Mouse (Mus musculus) embryo, embryonic 11 days (tissue): ENCODE results near the gene Map2k7.

Experiments used
- DNase-seq: peaks from one replicate; pipeline ENCODE4 v3.0.0-alpha.2; 2015

The Map2k7 gene

DNA sequence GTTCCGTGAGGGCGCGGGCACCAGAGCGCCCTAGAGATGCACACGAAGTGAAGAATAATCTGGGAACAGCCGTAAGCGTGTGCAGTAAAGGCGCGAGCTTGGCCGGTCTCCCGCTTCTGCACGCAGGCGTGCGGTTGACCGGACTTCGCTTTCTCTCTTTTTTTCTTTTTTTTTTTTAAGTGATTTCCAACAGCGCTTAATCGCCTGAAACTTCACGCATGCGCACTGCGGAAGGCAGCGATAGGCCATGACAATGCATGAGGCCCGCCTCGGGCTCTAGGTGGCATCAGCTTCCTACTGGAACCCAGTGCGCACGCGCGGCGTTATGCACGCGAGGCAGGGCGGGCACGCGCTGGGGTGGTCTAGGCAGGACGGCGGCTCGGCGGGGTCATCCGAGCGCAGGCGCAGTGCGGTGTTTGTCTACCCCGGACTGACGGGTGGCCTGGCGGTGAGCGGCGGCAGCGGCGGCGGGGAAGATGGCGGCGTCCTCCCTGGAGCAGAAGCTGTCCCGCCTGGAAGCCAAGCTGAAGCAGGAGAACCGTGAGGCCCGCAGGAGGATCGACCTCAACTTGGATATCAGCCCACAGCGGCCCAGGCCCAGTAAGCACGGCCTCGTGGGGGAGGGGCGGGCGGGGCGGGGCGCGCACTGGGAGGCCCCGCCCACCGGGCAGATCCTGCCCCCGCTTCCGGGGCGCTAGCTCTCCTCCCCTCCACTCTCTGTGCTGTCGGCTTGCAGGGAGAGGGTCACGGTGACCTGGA, at the start of gene Map2k7, which contains the start of gene Gm49320:
TSS of gene Map2k7 (plus strand) at position 307 of the 759 bp plus-strand sequence.
TSS of gene Gm49320 (plus strand) at position 432 of the 759 bp plus-strand sequence.
- DNase-seq = peak; percentile 100

- no peak for DNase-seq
Measured at GRCm38 (mm10) chr8:4189031-4189722, 49.4 kb upstream of the Map2k7 start.

DNA sequence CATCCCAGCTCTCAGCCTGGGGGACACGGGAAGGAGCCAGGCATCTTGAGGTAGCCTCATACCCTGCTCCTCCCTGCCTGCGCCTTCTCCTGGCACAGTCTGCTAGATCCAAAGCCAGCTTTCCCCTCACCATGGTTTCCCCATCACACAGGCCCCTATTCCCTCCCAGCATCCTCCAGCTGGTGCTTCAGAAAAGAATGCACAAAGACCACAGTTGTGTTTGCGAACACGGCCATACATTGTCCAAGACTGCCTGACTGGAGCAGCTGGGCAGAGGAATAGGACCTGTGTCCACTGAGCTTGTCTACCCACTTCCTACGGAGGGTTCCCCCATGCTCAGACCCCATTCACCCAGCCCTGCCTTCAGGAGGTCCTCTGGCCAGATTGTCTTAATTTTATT, 46.2 kb upstream of the Map2k7 start:
- DNase-seq = peak; percentile 7

GRCm38 (mm10) chr8:4192807-4193587, 45.5 kb upstream of the Map2k7 start:
- peak; percentile 91 for DNase-seq

- no peak for DNase-seq
Measured at GRCm38 (mm10) chr8:4193588-4193894, 45.0 kb upstream of the Map2k7 start.

DNA sequence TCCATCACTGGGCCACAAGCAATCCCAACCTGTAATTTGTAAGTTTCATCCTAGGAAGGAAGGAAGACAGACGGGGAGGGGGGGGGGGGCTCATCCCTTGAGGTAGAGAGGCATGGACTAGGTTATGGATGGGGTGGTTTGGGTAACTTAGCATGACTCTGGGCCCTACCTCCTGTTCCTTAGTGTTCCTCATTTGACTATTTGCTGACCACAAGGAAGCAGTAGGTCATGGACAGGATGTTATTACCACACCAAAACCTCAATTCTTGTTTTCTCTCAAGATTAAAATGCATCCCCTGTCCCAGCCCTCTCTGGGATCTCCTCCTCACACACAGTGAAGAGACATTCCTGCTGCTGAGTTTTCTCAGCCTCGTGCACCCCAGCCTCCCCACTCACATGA, 37.2 kb upstream of the Map2k7 start:
- DNase-seq = no peak

GRCm38 (mm10) chr8:4205246-4206123, 33.1 kb upstream of the Map2k7 start:
- peak; percentile 18 for DNase-seq

DNA sequence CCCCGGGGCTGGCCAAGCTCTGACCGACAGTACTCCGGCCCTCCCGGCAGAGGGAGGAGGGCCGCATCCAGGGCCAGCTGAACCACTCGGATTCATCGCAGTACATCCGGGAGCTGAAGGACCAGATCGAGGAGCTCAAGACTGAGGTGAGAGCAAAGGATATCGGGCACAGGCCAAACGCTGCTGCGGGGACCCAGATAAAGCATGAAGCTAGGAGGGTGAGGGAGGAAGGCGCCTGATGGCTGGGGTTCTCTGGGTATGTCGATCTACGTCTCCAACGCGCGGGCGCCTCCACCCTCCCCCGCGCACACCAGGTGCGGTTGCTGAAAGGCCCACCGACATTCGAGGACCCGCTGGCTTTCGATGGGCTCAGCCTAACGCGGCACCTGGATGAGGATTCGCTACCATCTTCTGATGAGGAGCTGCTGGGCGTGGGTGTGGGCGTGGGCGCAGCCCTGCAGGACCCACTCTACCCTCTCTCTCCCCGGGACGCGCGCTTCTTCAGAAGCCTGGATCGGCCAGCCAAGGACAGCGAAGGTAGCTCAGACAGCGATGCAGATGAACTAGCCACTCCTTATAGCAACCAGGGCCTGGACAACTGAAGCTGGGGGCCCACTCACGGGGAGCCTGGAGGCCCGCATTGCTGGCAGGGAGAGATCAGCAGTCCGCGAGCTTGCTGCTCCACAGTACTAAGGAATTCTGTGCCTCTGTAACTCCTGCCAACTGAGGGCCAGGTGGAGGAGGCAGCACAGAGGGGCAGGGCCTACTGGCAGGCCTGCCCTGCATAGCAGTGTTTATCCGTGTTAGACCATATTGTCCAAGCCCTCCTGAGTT, 32.1 kb upstream of the Map2k7 start:
- peak; percentile 29 for DNase-seq

DNA sequence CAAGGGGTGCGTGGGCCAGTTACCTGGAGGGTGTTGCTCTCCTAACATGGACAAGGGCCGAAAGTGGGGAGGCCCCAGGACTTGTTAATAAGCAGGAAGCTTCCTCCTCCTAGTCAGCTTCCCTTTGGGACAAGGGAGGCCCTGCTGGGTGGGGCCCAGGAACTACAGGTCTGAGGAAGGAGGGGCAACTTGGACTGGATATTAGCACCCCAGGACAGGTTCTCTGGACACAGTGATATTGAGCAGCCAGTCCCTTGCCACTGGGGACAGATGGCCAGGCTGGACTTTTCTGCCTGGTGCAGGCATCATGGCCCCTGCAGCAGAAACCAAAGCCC, 31.6 kb upstream of the Map2k7 start:
- no peak for DNase-seq

- no peak for DNase-seq
Measured at GRCm38 (mm10) chr8:4211097-4211496, 27.4 kb upstream of the Map2k7 start.

- DNase-seq = peak; percentile 39
Measured at GRCm38 (mm10) chr8:4212809-4213209, 25.7 kb upstream of the Map2k7 start.

- DNase-seq = peak; percentile 63
Measured at GRCm38 (mm10) chr8:4213210-4214005, 25.1 kb upstream of the Map2k7 start.

GRCm38 (mm10) chr8:4214006-4214980, 24.2 kb upstream of the Map2k7 start:
- DNase-seq = peak; percentile 68

DNA sequence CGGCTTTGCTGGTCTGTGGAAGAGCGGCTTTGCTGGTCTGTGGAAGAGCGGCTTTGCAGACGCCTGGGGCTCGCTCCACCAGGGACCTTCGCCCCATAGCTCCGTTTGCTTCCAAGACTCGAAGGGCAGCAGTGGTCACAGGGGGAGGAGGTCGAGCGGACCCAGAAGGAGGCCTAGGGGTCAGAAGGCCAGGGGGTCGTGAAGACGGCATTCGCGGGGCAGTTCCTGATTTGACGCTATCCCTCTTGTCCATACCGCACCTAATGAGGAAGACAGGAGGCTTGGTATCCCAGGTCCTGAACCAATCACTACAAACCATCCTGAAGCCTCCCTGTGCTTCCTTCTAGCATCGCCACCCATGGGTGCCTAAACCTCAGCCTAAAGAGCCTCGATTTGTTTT, 22.2 kb upstream of the Map2k7 start:
- DNase-seq = peak; percentile 15

DNA sequence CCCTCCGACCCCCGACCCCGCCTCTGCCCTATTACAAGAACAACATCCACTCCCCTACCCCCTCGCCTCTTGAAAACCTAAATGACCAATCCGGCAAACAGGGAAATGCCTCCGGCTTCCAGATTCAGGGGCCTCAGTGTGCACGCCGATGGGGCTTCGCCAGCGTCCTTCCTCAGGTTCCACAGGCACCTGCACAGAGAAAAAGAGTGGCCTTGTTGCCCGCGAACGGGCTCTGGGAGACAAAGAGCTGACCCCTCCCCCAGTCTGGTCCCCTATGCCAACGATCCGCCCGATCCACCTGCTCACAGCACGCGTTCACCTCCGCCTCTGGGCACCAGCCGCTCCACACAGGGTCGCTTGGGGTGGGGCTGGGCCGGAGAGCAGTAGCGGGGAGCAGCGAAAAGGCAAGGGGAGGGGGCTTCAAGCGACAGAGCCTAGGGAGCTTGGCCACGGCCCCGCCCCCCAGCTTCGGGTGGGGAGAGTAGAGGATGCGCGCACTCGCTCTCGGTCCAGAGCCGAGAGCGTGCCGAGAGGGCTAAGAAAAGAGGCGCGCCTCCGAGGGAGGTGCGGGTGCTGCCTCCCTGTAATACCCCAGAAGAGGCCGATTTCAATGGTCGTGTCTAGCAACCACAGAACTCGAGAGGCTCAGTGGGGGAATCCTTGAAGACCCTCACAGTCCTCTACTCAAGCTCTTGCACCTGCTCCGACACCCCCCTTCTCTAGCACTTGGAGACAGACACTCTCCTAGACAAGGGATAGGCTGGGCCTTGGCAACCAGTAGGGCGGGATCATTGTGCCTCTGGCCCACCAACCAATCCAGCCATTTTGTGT, 21.5 kb upstream of the Map2k7 start, which contains the start of gene Prr36:
TSS of gene Prr36 (minus strand) at position 669 of the 831 bp plus-strand sequence.
- DNase-seq = peak; percentile 84

DNA sequence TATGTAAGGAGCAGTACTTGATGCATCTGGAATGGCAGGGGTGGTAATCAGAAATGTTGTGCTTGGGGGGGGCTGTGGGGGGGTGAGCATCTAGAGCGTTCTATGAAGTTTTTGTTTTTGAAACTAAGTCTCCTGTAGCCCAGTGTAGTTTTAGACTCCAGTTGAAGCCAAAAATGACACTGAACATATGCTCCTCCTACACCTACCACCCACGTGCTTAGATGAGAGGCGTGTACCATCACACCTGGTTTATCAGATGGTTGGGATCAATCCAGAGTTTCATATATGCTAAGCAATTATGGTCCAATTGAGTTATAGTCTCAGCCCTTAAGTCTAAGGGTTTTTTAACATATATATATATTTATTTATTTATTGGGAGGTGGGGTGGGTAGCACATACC, 18.9 kb upstream of the Map2k7 start:
- no peak for DNase-seq

DNA sequence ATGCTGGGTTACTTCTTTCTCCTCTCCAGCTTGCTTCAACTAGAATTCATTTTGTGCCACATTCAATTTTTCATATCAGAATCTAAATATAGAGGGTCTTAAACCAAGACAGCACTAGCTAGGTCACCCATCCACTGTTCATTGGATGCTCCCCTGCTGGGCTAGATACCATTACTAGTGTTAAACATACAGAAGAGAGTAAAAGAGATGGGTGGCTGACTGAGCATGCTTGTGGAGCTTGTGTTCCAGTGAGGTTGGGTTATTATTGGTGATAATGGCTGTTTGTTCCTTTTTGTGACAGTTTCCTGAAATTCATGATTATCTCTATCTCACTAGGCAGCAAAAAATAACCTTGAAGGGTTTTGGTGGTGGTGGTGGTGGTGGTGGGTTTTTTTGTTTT, 16.5 kb upstream of the Map2k7 start:
- no peak for DNase-seq

GRCm38 (mm10) chr8:4226323-4226722, 12.2 kb upstream of the Map2k7 start:
- peak; percentile 8 for DNase-seq
